Mouse (Mus musculus) heart, postnatal 25 days (tissue): ENCODE data around the gene Ntsr1. TPM values are rescaled to one million over a fixed set of nuclear protein-coding genes. Genes with fewer than 3 reads are reported as not detected.

Experiments used
- DNase-seq: peaks from one replicate; pipeline ENCODE4 v3.0.0; 2022; ENCODE audit warnings: low spot score
- intact Hi-C: fragments of 180-260 bp; cut with DNase I; formaldehyde crosslinking; loops from one replicate; pipeline ENCODE4 v1.15.1; 2025
- total RNA-seq, 2 experiments: library from RNA; stranded (reverse); gene quantifications; 2 replicates each; pipeline ENCODE4 v1.2.3; 2021

The Ntsr1 gene
- total RNA-seq, result not detected

- DNase-seq, result no peak
- intact Hi-C loops, result no loop called here
Observed at GRCm38 (mm10) chr2:180499741-180500140, at the start of gene Ntsr1. Gene Ntsr1, plus strand, starts transcription at chr2:180499976.

DNA sequence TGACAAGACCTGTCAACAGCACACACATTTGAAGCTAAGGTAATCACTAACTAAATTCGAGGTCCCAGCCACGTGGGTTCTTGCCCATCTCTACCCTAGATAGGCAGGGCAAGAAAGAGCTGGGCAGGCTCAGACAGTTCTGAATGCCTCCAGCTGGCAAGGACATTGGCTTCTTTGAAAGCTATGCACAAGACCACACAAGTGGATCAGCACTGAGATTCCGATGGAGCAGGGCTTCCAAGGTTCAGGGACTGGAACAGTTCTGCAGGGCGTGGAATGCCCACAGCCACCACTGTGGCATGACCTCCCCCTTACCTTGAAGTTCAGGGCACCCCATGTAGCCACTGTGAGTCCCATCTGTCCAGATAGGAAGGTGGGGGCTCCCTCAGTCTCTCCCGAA, 49.2 kb upstream of the Ntsr1 start:
- DNase-seq, result no peak
- intact Hi-C loops, result no loop called here

DNA sequence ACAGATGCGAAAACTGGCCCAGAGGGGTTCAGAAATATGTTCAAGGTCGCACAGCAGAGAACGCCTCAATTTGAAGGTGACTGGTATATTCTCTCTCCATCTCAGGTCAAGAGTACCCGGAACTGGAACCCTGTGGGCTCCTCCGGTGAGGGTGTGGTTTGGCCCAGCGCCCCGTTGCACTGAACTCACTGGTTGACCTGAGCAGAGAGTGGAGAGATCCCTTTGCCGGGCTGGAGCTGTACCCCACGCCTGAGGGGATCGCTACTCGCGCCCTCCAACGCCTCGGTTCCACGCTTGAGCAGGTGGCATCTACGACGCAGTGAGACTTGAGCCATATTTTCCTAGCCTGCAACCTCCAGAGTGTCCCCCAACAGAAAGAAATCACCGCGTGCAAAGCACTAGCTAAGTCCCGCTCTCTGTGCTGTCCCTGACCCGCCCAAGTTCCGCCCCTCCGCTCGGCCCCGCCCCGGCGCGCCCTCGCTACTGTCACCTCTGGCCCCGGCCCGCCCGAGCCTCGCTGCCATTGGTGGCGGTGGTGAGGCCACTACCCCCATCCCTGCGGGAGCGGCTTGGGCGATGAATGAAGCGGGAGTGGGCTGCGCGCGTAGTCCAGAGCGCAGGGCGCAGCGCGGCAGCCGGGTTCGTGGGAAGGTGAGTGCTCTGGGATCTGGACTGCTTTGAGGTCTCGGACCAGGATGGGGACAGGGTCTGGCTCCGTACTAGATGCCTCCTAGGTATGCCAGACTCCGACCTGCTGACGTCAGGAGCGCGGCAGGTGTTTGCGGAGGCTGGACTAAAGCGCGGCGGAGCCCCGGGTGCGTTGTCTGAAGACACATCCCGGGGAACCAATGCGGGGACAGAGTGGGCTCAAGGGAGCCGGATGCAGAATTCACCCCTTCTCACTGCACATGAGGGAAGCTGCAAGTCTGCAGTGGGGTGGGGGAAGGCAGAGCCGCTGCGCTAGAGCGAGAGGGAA, 43.8 kb upstream of the Ntsr1 start, which contains the start of gene Slco4a1:
Slco4a1 (plus strand) TSS at position 523 of the 976 bp plus-strand sequence.
- intact Hi-C loops, result no loop called here

DNA sequence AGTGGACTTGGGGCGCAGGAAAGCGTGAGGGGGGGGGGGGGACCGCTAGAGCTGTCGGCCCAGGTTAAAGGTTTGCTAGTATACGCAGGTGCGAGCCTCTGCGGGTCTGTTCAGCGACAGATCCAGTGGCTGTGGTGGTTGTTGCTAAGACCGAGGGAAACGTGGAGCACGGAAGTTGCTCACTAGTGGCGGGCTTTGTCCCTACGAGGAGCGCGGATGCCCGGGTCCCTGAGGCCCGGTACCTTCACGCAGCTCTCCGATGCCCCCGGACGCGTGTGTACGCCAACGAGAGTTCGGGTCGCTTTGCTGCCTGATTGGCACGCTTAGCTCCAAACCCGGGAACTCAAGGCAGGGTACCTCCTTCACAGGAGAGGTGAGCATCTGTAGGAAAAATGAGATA, 43.1 kb upstream of the Ntsr1 start:
- intact Hi-C loops, result no loop called here
- DNase-seq, result no peak

More for the DNA sequence above, 43.8 kb upstream of the Ntsr1 start, which contains the start of gene Slco4a1:
- DNase-seq, result peak; percentile 44

- no peak for DNase-seq
- intact Hi-C loops, result no loop called here
Observed at GRCm38 (mm10) chr2:180457680-180458079, 42.1 kb upstream of the Ntsr1 start.

DNA sequence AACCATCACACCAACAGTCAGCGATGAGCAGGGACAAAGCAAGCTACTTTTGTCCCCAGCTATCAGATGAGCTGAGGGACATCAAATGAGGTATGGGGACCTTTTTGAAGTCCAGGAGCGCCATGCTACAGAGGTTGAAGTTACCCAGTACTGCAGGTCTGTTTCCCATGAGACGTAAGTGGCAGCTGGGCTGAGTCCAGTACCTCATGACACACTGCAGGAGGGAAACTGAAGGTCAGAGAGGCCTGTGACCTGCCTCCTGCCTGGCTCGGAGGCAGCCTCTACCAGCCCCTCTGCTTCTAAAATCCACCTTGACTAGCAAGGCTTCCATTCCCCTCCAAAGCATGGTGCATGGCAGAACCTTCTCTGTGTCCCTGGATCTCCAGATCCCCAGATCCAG, 40.3 kb upstream of the Ntsr1 start:
- DNase-seq, result no peak
- intact Hi-C loops, result no loop called here

- no peak for DNase-seq
- intact Hi-C loops, result no loop called here
Observed at GRCm38 (mm10) chr2:180460801-180461200, 39.0 kb upstream of the Ntsr1 start.

DNA sequence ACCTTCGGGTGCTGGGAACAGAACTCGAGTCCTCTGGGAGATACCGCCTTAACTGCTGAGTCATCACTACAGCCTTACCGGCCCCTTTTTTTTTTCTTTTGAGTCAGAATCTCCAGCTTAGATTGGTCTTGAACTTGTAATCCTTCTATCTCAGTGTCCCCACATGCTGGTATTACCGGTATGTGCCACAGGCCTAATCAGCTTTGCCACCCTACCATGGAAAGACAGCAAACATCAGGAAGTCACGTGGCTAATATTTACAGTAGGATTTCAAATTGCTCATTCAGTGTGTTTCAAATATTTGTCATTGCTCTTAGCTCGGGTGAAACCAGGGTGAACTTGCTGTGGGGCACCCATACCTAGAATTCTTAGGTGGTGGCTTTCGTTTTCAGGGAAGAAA, 37.2 kb upstream of the Ntsr1 start:
- intact Hi-C loops, result no loop called here

GRCm38 (mm10) chr2:180466505-180466904, 33.3 kb upstream of the Ntsr1 start:
- no peak for DNase-seq
- intact Hi-C loops, result no loop called here

More for the DNA sequence above, 37.2 kb upstream of the Ntsr1 start:
- DNase-seq, result no peak

- no peak for DNase-seq
- intact Hi-C loops, result no loop called here
Observed at GRCm38 (mm10) chr2:180468871-180469270, 30.9 kb upstream of the Ntsr1 start.

DNA sequence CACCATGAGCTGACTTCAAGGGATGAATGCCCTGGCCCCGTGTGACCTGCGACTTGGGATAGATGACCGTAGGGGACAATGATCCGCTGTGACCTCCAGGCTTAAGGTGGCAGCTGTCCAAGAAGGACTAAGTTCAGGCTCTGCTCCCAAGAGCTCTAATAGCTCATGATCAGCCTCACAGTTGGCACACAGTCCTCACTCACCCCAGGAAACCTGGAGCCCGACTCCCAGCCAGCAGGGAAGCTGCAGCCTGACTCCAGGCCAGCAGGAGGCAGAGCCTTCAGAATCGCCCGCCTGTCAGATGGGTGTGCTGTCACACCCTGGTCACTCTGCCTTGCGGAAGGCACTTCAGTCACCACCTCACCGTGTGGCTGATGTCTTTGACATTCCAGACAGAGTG, 30.0 kb upstream of the Ntsr1 start:
- DNase-seq, result no peak
- intact Hi-C loops, result loop anchor here (5.0 kb wide), 1 partner anchor 308 kb away; the partner anchor contains the start of gene Bhlhe23

DNA sequence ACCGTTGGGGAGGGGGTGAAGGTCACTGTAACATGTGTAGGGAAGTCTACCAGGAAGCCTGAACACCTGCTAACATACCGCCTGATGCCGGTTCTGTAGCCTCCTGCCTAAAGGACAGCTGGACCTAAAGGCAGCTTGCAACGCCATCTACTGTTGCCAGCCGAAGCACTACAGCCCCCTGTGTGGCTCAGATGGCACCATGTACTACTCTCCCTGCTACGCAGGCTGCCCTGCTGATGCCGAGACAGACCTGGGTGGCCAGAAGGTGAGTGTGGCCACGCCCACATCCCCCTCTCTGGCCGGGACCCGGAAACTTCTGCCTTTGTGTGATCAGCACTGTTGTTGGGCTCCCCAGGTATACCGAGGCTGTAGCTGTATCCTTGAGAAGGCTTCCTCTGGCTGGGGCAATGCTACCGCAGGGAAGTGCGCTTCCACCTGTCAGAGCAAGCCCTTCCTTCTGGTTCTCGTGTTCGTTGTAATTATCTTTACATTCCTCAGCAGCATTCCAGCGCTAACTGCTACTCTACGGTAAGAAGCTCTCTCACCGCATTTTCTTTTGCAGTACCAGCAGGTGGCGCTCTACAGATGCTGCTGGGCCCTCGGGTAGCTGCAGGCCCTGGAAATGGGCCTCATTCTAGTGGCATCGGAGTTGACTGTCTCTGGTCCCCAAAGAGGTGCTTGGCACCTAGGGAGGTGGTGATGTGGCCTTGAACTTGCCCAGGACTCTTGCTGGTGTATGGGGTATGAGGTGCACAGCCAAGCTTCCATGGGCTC, 27.3 kb upstream of the Ntsr1 start:
- DNase-seq, result no peak
- intact Hi-C loops, result loop anchor here (1.0 to 5.0 kb wide), 2 partner anchors 106 to 305 kb away; partner anchors contain the start of gene Bhlhe23

DNA sequence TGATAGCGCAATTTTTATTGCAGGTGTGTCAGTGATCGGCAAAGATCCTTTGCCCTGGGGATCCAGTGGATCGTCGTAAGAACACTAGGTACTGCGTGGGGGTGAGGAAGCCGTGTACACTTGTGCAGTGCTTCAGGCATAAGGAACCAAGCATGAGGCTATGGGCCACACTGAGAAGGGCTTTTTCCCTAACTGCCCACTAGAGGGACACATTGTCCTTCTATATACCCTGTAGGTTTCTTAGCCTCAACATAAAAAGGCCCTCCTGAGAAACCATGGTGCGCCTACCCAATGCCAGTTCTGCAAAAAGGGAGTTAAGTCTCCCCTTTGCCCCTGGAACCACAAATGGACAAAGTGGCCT, 26.7 kb upstream of the Ntsr1 start:
- intact Hi-C loops, result loop anchor here (5.0 kb wide), 1 partner anchor 304 kb away; the partner anchor contains the start of gene Bhlhe23
- DNase-seq, result no peak

DNA sequence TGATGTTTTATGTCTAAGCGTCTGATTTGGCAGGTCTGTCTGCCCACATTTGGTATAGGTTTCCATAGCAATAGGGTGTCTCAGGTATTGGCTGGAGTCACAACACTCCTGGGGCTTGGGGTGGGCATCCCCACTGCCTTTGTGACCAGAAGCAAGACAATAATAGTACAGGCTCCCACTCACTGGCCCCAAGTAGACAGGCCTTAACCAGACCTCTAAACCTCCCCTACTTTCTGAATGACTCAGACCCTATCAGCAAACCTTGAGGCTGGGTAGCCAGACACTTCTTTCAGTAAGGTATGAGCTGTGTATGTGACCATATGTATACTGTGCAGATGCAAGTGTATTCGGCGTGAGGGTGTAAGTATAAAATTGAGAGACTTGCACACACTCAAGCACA, 24.9 kb upstream of the Ntsr1 start:
- no peak for DNase-seq
- intact Hi-C loops, result loop anchor here (5.0 kb wide), 1 partner anchor 302 kb away; the partner anchor contains the start of gene Bhlhe23

- DNase-seq, result no peak
- intact Hi-C loops, result no loop called here
Observed at GRCm38 (mm10) chr2:180482274-180482673, 17.5 kb upstream of the Ntsr1 start.

- intact Hi-C loops, result no loop called here
- DNase-seq, result no peak
Observed at GRCm38 (mm10) chr2:180484882-180485281, 14.9 kb upstream of the Ntsr1 start.

DNA sequence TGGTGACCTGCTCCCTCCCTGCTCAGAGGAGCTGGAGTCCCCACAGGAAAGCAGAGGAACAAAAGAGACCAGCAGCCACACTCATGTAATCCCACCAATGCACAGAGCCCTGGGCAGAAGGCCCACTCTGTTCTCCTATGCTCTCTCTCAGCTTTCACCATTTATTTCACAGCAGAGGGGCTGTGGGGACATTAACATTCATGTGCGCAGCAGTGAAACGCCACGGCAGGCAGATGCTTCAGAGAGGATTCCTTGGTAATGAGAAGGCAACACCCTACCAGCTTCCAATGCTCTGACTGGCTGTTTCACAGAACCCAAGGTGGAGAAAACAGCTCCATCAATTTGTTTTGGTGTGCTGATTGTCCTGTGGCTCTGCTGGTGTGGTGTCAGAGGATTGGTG, 14.5 kb upstream of the Ntsr1 start:
- intact Hi-C loops, result no loop called here

GRCm38 (mm10) chr2:180488210-180488751, 11.5 kb upstream of the Ntsr1 start:
- intact Hi-C loops, result no loop called here
- DNase-seq, result no peak

More for the DNA sequence above, 14.5 kb upstream of the Ntsr1 start:
- DNase-seq, result no peak

GRCm38 (mm10) chr2:180495906-180496305, 3.9 kb upstream of the Ntsr1 start:
- intact Hi-C loops, result no loop called here
- no peak for DNase-seq

- DNase-seq, result no peak
- intact Hi-C loops, result no loop called here
Observed at GRCm38 (mm10) chr2:180500726-180501125, 950 bp downstream of the Ntsr1 start.
